Mouse (Mus musculus) adipose tissue, adult 10 weeks (tissue): Measurements from ENCODE around the gene Klrk1. TPM values are rescaled to one million over a fixed set of nuclear protein-coding genes. Genes with fewer than 3 reads are reported as not detected.

Source experiments
- polyA plus RNA-seq: library from polyadenylated mRNA; stranded (reverse); fragments of 350-450 nt; fragmentation: Illumina TruSeq; extraction: RNeasy Lipid Tissue Mini Kit (QIAGEN cat#74804); gene quantifications from one replicate; pipeline ENCODE4 v1.2.3, GENCODE M21; 2014; ENCODE audit warnings: low read depth, low replicate concordance

Gene Klrk1
- 3.0 TPM for polyA plus RNA-seq

DNA sequence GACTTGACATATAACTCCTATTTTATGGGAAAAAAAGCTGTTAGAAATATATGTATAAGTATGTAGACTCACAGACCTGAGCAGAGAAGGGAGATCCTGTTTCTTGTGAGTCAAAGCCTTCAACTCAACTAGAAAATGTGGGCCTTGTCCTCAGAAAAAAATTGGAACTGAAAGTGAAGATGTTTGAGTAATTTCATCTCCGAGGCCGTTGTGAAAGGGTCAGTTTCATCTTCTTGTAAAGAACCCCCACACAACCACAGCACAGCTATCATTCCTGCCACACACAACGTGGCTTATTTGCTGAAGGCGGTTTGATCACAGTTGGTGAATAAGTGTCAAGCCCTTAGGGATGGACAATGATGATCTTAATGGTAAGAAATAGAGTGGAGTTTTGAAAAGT is at the start of gene Klrk1:
Gene Klrk1, minus strand, starts transcription at position 130 of the 400 bp plus-strand sequence.

DNA sequence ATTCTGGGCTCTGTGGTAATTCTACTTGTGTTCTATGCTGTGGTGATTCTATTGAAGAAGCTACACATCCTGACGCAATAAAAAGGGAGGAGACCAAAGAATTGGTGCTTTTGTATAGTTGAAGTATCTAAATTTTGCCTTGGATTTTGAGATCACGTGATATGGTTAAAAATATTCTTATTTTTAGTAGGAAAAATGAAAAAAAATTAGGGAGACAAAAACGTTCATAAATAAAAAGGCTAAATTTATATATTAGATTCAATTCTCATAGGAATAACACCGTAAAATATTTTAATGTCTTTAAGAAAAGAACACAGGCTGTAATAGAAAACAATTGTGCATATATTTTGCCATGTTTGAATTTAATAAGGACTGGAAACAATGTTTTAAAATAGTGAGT is 36.9 kb upstream of the Klrk1 start, which contains the start of gene Klrc2:
Gene Klrc2, minus strand, starts transcription at position 101 of the 400 bp plus-strand sequence.

DNA sequence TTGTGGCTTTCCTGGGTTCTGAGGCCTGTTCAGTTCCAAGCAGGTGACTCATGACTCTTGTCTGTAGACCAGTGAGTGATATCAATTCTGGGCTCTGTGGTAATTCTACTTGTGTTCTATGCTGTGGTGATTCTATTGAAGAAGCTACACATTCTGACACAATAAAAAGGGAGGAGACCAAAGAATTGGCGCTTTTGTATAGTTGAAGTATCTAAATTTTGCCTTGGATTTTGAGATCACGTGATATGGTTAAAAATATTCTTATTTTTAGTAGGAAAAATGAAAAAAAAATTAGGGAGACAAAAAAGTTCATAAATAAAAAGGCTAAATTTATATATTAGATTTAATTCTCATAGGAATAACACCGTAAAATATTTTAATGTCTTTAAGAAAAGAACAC is 19.6 kb upstream of the Klrk1 start, which contains the start of gene Klrc3:
Gene Klrc3, minus strand, starts transcription at position 101 of the 400 bp plus-strand sequence.

DNA sequence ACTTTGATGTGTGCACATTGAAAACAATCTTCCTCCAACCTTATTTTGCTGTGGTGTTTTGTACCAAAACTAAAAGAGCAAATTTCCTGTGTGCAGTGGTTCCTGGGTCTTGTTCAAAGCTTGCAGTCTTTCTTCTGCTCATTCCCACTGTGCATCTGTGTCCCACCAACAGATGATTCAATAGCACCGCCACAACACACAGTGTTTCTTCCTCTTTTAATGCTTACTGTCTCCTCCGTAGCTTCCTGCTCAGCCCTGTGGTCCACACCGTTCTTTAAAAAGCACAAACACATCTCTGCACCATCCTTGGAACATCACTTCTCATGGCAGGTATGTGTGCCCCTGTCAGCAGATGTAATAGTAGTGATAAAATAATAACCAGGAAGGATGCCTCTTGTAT is 32.2 kb downstream of the Klrk1 start, which contains the start of gene Klrd1:
Gene Klrd1, plus strand, starts transcription at position 275 of the 400 bp plus-strand sequence.

DNA sequence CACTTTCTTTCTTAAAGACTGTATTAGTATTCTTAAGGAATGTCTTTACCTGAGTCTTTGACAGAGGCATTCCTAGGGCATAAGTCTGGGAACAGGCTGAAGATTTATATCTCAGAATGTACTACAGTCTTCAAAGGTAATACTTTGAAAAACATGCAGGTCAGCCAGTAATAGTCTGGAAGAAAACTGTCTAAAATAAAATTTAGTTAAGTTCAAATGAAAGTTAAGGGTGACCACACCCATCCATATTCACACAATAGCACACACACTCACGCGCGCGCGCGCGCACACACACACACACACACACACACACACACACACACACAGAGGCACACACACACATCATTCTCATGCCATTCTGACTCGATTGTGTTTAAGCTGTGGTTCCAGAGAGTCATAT is 46.1 kb downstream of the Klrk1 start, which contains the start of gene Klre1:
Gene Klre1, plus strand, starts transcription at position 301 of the 400 bp plus-strand sequence.

Other genes starting within 250 kb of the Klrk1 start
- 0.55 TPM for gene Clec12b, start 238.0 kb downstream of the Klrk1 start, polyA plus RNA-seq
- not detected for gene Clec1b, start 226.6 kb downstream of the Klrk1 start, polyA plus RNA-seq
- 2.1 TPM for gene Clec9a, start 215.0 kb downstream of the Klrk1 start, polyA plus RNA-seq
- gene Clec1a, start 171.9 kb downstream of the Klrk1 start, polyA plus RNA-seq: 2.6 TPM
- gene Olr1, start 116.7 kb downstream of the Klrk1 start, polyA plus RNA-seq: 0.38 TPM
- gene Tmem52b, start 111.3 kb downstream of the Klrk1 start, polyA plus RNA-seq: not detected
- gene Gabarapl1, start 90.7 kb downstream of the Klrk1 start, polyA plus RNA-seq: 177 TPM
- gene Klre1, start 46.0 kb downstream of the Klrk1 start, polyA plus RNA-seq: 0.68 TPM
- gene Klrd1, start 32.1 kb downstream of the Klrk1 start, polyA plus RNA-seq: 2.8 TPM
- gene Klrc3, start 19.5 kb upstream of the Klrk1 start, polyA plus RNA-seq: not detected
- 0.15 TPM for gene Klrc2, start 36.8 kb upstream of the Klrk1 start, polyA plus RNA-seq
- gene Klrc1, start 55.1 kb upstream of the Klrk1 start, polyA plus RNA-seq: 0.27 TPM
- gene Klri1, start 93.3 kb upstream of the Klrk1 start, polyA plus RNA-seq: 0.68 TPM
- gene Klri2, start 116.6 kb upstream of the Klrk1 start, polyA plus RNA-seq: 0.12 TPM
- gene Gm156, start 160.4 kb upstream of the Klrk1 start, polyA plus RNA-seq: not detected
- not detected for gene Gm17631, start 238.8 kb upstream of the Klrk1 start, polyA plus RNA-seq